8 mouse cellular contexts compared by ENCODE assay signal in genomic region chr7:127243361-127243867, GRCm38 (mm10). TPM values are rescaled to one million over a fixed set of nuclear protein-coding genes. Genes with fewer than 3 reads are reported as not detected.
DNase-seq lines count a peak whose midpoint lies in the region; ATAC-seq and TF ChIP-seq lines count a peak whose summit lies in the region.

No protein-coding gene starts in this region.

- no peaks in the 10 kb centered on the region for H3K27me3 ChIP-seq in kidney, embryonic 14.5 days (ENCODE audit: control insufficient read depth, insufficient read depth, low read length)
- no peaks in the 10 kb centered on the region for H3K27me3 ChIP-seq in hindbrain, postnatal 0 days (ENCODE audit: insufficient read depth, low read length)
- no peaks in the 10 kb centered on the region for H3K27me3 ChIP-seq in midbrain, postnatal 0 days (ENCODE audit: insufficient read depth, low read length)

- H3K9me3 ChIP-seq in kidney, embryonic 14.5 days (ENCODE audit: control insufficient read depth, low read length): no peaks in the 10 kb centered on the region
- H3K9me3 ChIP-seq in hindbrain, postnatal 0 days (ENCODE audit: low read length): no peaks in the 10 kb centered on the region
- H3K9me3 ChIP-seq in midbrain, postnatal 0 days (ENCODE audit: low read length): no peaks in the 10 kb centered on the region

- H3K27ac ChIP-seq in kidney, embryonic 14.5 days (ENCODE audit: low read depth, low read length): peak overlapping the region; percentile 89
- H3K27ac ChIP-seq in brown adipose tissue, adult 24 weeks (replicated peaks; ENCODE audit: low read depth, low read length): peak overlapping the region; percentile 57
- H3K27ac ChIP-seq in hindbrain, postnatal 0 days: peak overlapping the region; percentile 94
- peak overlapping the region; percentile 80; the same call in 1 of the 2 replicates for H3K27ac ChIP-seq in midbrain, postnatal 0 days (ENCODE audit: low read depth, low read length)

- no peak for TF ChIP-seq CTCF in hindbrain, postnatal 0 days (IDR thresholded peaks at IDR 0.05; ENCODE audit: low read depth)
- no peak for TF ChIP-seq CTCF in midbrain, postnatal 0 days (IDR thresholded peaks at IDR 0.05)

- 37% methylated on average over 2 of the region's 2 CpGs for WGBS in kidney, embryonic 14.5 days
- WGBS in hindbrain, postnatal 0 days: 26% methylated on average over 2 of the region's 2 CpGs
- WGBS in midbrain, postnatal 0 days: 42% methylated on average over 2 of the region's 2 CpGs

- H3K4me3 ChIP-seq in kidney, embryonic 14.5 days (ENCODE audit: low read length): peak overlapping the region; percentile 93; the same call in 1 of the 2 replicates
- H3K4me3 ChIP-seq in brown adipose tissue, adult 24 weeks (ENCODE audit: insufficient read depth, low read depth, low read length): peak overlapping the region; percentile 67
- peak overlapping the region; percentile 76; the same call in 1 of the 2 replicates for H3K4me3 ChIP-seq in hindbrain, postnatal 0 days (ENCODE audit: low read length)
- peak overlapping the region; percentile 92 for H3K4me3 ChIP-seq in midbrain, postnatal 0 days (ENCODE audit: low read depth, low read length)

- H3K4me1 ChIP-seq in kidney, embryonic 14.5 days (ENCODE audit: control insufficient read depth, insufficient read depth, low read length): peaks cover 18% of the 10 kb centered on the region; the same call in 1 of the 2 replicates
- H3K4me1 ChIP-seq in brown adipose tissue, adult 24 weeks (ENCODE audit: control insufficient read depth, insufficient read depth, insufficient read length, low read length): peaks cover 4% of the 10 kb centered on the region
- peaks cover 14% of the 10 kb centered on the region for H3K4me1 ChIP-seq in hindbrain, postnatal 0 days (ENCODE audit: insufficient read depth, low read length)
- H3K4me1 ChIP-seq in midbrain, postnatal 0 days (ENCODE audit: insufficient read depth, low read length): peaks cover 6% of the 10 kb centered on the region

- no peak for DNase-seq in kidney, postnatal 25 days
- DNase-seq in hindbrain, postnatal 0 days (ENCODE audit: low spot score): no peak
- no peak for DNase-seq in midbrain, postnatal 0 days (ENCODE audit: low spot score)
- DNase-seq in layer of hippocampus, adult 11-12 months (ENCODE audit: low spot score): no peak
- DNase-seq in adrenal gland, adult 18-20 months (ENCODE audit: low spot score in 2 of 2): no peak
- DNase-seq in urinary bladder, postnatal 14 days (ENCODE audit: low spot score): no peak

- peak overlapping the region; percentile 74 for H3K4me2 ChIP-seq in kidney, embryonic 14.5 days (replicated peaks; ENCODE audit: low read depth, low read length)
- peak overlapping the region; percentile 81 for H3K4me2 ChIP-seq in hindbrain, postnatal 0 days (ENCODE audit: low read depth, low read length)
- peak overlapping the region; percentile 86 for H3K4me2 ChIP-seq in midbrain, postnatal 0 days (ENCODE audit: low read depth, low read length, poor library complexity, severe bottlenecking)

- peaks cover 17% of the 10 kb centered on the region for H3K36me3 ChIP-seq in kidney, embryonic 14.5 days (ENCODE audit: control insufficient read depth, insufficient read depth, low read length)
- H3K36me3 ChIP-seq in hindbrain, postnatal 0 days (ENCODE audit: insufficient read depth, low read length): peaks cover 3% of the 10 kb centered on the region; the same call in 1 of the 2 replicates
- no peaks in the 10 kb centered on the region for H3K36me3 ChIP-seq in midbrain, postnatal 0 days (ENCODE audit: insufficient read depth, low read length)

- ATAC-seq in kidney, embryonic 14.5 days (ENCODE audit: low FRiP score, low TSS enrichment): no peak
- ATAC-seq in hindbrain, postnatal 0 days: no peak
- no peak for ATAC-seq in midbrain, postnatal 0 days (ENCODE audit: low FRiP score)

- peak overlapping the region; percentile 94; the same call in 1 of the 2 replicates for H3K9ac ChIP-seq in kidney, embryonic 14.5 days (ENCODE audit: low read depth, low read length)
- H3K9ac ChIP-seq in hindbrain, postnatal 0 days (replicated peaks; ENCODE audit: low read length): peak overlapping the region; percentile 84
- H3K9ac ChIP-seq in midbrain, postnatal 0 days (replicated peaks; ENCODE audit: low read length, poor library complexity, severe bottlenecking): peak overlapping the region; percentile 93

RNA-seq across cellular contexts. Expression of gene Zfp771, which starts 0.7 kb away (rescaled TPM):
- polyA plus RNA-seq in kidney, embryonic 14.5 days (2014; fragmentation: Nextera tagmentation; extraction: Ambion mirVana): 59.3 and 94.9 TPM in 2 replicates
- polyA plus RNA-seq in brown adipose tissue, adult 24 weeks (2012; ENCODE audit: insufficient read depth, insufficient read length, missing spikeins): 7.1 and 14.4 TPM in 2 replicates
- total RNA-seq in hindbrain, postnatal 0 days (2014; rRNA removed): 101 and 108 TPM in 2 replicates
- 89.0 and 89.2 TPM in 2 replicates for polyA plus RNA-seq in hindbrain, postnatal 0 days (2015; fragmentation: Nextera tagmentation; extraction: Ambion mirVana)
- 76.8 and 94.5 TPM in 2 replicates for total RNA-seq in midbrain, postnatal 0 days (2014; rRNA removed)
- polyA plus RNA-seq in midbrain, postnatal 0 days (2015; fragmentation: Nextera tagmentation; extraction: Ambion mirVana): 80.2 and 83.8 TPM in 2 replicates
- 10 to 100 TPM; 23.6 to 29.6 TPM for total RNA-seq in adrenal gland, adult 18-20 months (2021)

RNA-seq across cellular contexts. Expression of gene Sept1, which starts 10.5 kb away (rescaled TPM):
- 18.5 and 21.6 TPM in 2 replicates for polyA plus RNA-seq in kidney, embryonic 14.5 days (2014; fragmentation: Nextera tagmentation; extraction: Ambion mirVana)
- polyA plus RNA-seq in brown adipose tissue, adult 24 weeks (2012; ENCODE audit: insufficient read depth, insufficient read length, missing spikeins): 10.9 and 19.3 TPM in 2 replicates
- 4.6 and 5.0 TPM in 2 replicates for total RNA-seq in hindbrain, postnatal 0 days (2014; rRNA removed)
- polyA plus RNA-seq in hindbrain, postnatal 0 days (2015; fragmentation: Nextera tagmentation; extraction: Ambion mirVana): 3.8 and 5.2 TPM in 2 replicates
- total RNA-seq in midbrain, postnatal 0 days (2014; rRNA removed): 0.22 and 3.7 TPM in 2 replicates
- polyA plus RNA-seq in midbrain, postnatal 0 days (2015; fragmentation: Nextera tagmentation; extraction: Ambion mirVana): 4.2 and 5.3 TPM in 2 replicates
- 1 to 10 TPM; 7.8 to 8.7 TPM for total RNA-seq in adrenal gland, adult 18-20 months (2021)

RNA-seq across cellular contexts. Expression of gene Zfp553, which starts 10.6 kb away (rescaled TPM):
- polyA plus RNA-seq in kidney, embryonic 14.5 days (2014; fragmentation: Nextera tagmentation; extraction: Ambion mirVana): 23.0 and 26.2 TPM in 2 replicates
- polyA plus RNA-seq in brown adipose tissue, adult 24 weeks (2012; ENCODE audit: insufficient read depth, insufficient read length, missing spikeins): 3.3 and 3.4 TPM in 2 replicates
- total RNA-seq in hindbrain, postnatal 0 days (2014; rRNA removed): 41.0 and 43.3 TPM in 2 replicates
- 31.7 and 33.9 TPM in 2 replicates for polyA plus RNA-seq in hindbrain, postnatal 0 days (2015; fragmentation: Nextera tagmentation; extraction: Ambion mirVana)
- total RNA-seq in midbrain, postnatal 0 days (2014; rRNA removed): 37.4 and 39.6 TPM in 2 replicates
- 32.3 TPM in 2 replicates for polyA plus RNA-seq in midbrain, postnatal 0 days (2015; fragmentation: Nextera tagmentation; extraction: Ambion mirVana)
- total RNA-seq in adrenal gland, adult 18-20 months (2021): 10 to 100 TPM; 12.6 to 14.8 TPM

RNA-seq across cellular contexts. Expression of gene Dctpp1, which starts 17.1 kb away (rescaled TPM):
- 252 and 290 TPM in 2 replicates for polyA plus RNA-seq in kidney, embryonic 14.5 days (2014; fragmentation: Nextera tagmentation; extraction: Ambion mirVana)
- 38.1 and 41.3 TPM in 2 replicates for polyA plus RNA-seq in brown adipose tissue, adult 24 weeks (2012; ENCODE audit: insufficient read depth, insufficient read length, missing spikeins)
- 94.1 and 102 TPM in 2 replicates for total RNA-seq in hindbrain, postnatal 0 days (2014; rRNA removed)
- polyA plus RNA-seq in hindbrain, postnatal 0 days (2015; fragmentation: Nextera tagmentation; extraction: Ambion mirVana): 112 and 119 TPM in 2 replicates
- total RNA-seq in midbrain, postnatal 0 days (2014; rRNA removed): 75.0 and 92.2 TPM in 2 replicates
- polyA plus RNA-seq in midbrain, postnatal 0 days (2015; fragmentation: Nextera tagmentation; extraction: Ambion mirVana): 120 and 132 TPM in 2 replicates
- total RNA-seq in adrenal gland, adult 18-20 months (2021): 10 to 100 TPM; 27.9 to 29.5 TPM

RNA-seq across cellular contexts. Expression of gene Sephs2, which starts 30.4 kb away (rescaled TPM):
- 112 and 132 TPM in 2 replicates for polyA plus RNA-seq in kidney, embryonic 14.5 days (2014; fragmentation: Nextera tagmentation; extraction: Ambion mirVana)
- 125 and 144 TPM in 2 replicates for polyA plus RNA-seq in brown adipose tissue, adult 24 weeks (2012; ENCODE audit: insufficient read depth, insufficient read length, missing spikeins)
- total RNA-seq in hindbrain, postnatal 0 days (2014; rRNA removed): 80.3 and 83.2 TPM in 2 replicates
- polyA plus RNA-seq in hindbrain, postnatal 0 days (2015; fragmentation: Nextera tagmentation; extraction: Ambion mirVana): 79.9 and 83.9 TPM in 2 replicates
- 70.0 and 79.3 TPM in 2 replicates for total RNA-seq in midbrain, postnatal 0 days (2014; rRNA removed)
- polyA plus RNA-seq in midbrain, postnatal 0 days (2015; fragmentation: Nextera tagmentation; extraction: Ambion mirVana): 95.1 and 95.2 TPM in 2 replicates
- 10 to 100 TPM; 86.4 to 88.8 TPM for total RNA-seq in adrenal gland, adult 18-20 months (2021)
